Mouse (Mus musculus) hindbrain, embryonic 16.5 days (tissue): ENCODE measurements at regions not wholly inside any gene's neighbourhood (a gene's known extent, or its start where the extent isn't known, plus 50 kb on each side); places are given as distances from the start of the nearest gene placed in this dataset.

Source experiments
- ATAC-seq: fragments of 200-750 bp; cut with Nextera tagmentation; 2 replicates; pipeline ENCODE4 v1.8.0; 2017; ENCODE audit warnings: moderate TSS enrichment, moderate library complexity
- H3K27ac ChIP-seq: fragments of 300-500 bp; sonication (generic); 2 replicates; pipeline ENCODE4 v1.5.1; 2014; ENCODE audit warnings: low read depth, mild to moderate bottlenecking, control low read depth, low read length, moderate library complexity
- H3K27me3 ChIP-seq: fragments of 300-500 bp; sonication (generic); replicated peaks from 2 replicates; pipeline ENCODE4 v1.6.1; 2014; ENCODE audit warnings: low read length; ENCODE audit not compliant: control insufficient read depth, insufficient read depth
- H3K36me3 ChIP-seq: fragments of 300-500 bp; sonication (generic); 2 replicates; pipeline ENCODE4 v1.6.1; 2014; ENCODE audit warnings: mild to moderate bottlenecking, low read length, moderate library complexity, mixed read lengths; ENCODE audit not compliant: control insufficient read depth, insufficient read depth
- H3K4me1 ChIP-seq: fragments of 300-500 bp; sonication (generic); 2 replicates; pipeline ENCODE4 v1.6.1; 2014; ENCODE audit warnings: low read depth, low read length; ENCODE audit not compliant: control insufficient read depth, insufficient read depth
- H3K4me2 ChIP-seq: fragments of 300-500 bp; sonication (generic); 2 replicates; pipeline ENCODE4 v1.6.1; 2014; ENCODE audit warnings: mild to moderate bottlenecking, low read length, control low read depth, moderate library complexity
- H3K4me3 ChIP-seq: fragments of 300-500 bp; sonication (generic); 2 replicates; pipeline ENCODE4 v1.5.1; 2014; ENCODE audit warnings: mild to moderate bottlenecking, low read length, control low read depth, moderate library complexity
- H3K9ac ChIP-seq: fragments of 300-500 bp; sonication (generic); 2 replicates; pipeline ENCODE4 v1.6.1; 2014; ENCODE audit warnings: low read depth, mild to moderate bottlenecking, control low read depth, low read length, moderate library complexity
- H3K9me3 ChIP-seq: fragments of 300-500 bp; sonication (generic); 2 replicates; pipeline ENCODE4 v1.6.1; 2014; ENCODE audit warnings: mild to moderate bottlenecking, low read length, moderate library complexity; ENCODE audit not compliant: control insufficient read depth
- WGBS: fragments of 180-500 bp; shearing (Covaris S2); extraction: QIAGEN DNeasy Blood & Tissue Kit; methylation state at CpG from one replicate; pipeline ENCODE4 v1.1.7; 2014; 5-methylcytosine and 5-hydroxymethylcytosine counted together

- Histone ChIP-seq H3K27me3 (no peaks in the 10 kb centered on the region), H3K36me3 (no peaks in the 10 kb centered on the region), H3K4me2 (no peak overlapping the region), H3K27ac (no peak overlapping the region), H3K4me3 (no peak overlapping the region), H3K9me3 (no peaks in the 10 kb centered on the region), H3K9ac (no peak overlapping the region), H3K4me1 (no peaks in the 10 kb centered on the region)
- no peak for ATAC-seq
- 96% methylated on average over 2 of the region's 2 CpGs for whole genome bisulfite sequencing
Observed at GRCm38 (mm10) chr2:159646595-159646994, 687.4 kb downstream of the Gm826 start.

GRCm38 (mm10) chr2:159652243-159652642 lies 681.7 kb downstream of the Gm826 start:
- Histone ChIP-seq H3K4me2 (no peak overlapping the region), H3K4me1 (no peaks in the 10 kb centered on the region), H3K27ac (no peak overlapping the region), H3K36me3 (no peaks in the 10 kb centered on the region), H3K9me3 (no peaks in the 10 kb centered on the region), H3K27me3 (no peaks in the 10 kb centered on the region), H3K9ac (no peak overlapping the region), H3K4me3 (no peak overlapping the region)
- WGBS = 90% methylated on average over 3 of the region's 3 CpGs
- ATAC-seq = no peak

- Histone ChIP-seq H3K4me1 (no peaks in the 10 kb centered on the region), H3K9me3 (no peaks in the 10 kb centered on the region), H3K9ac (no peak overlapping the region), H3K36me3 (no peaks in the 10 kb centered on the region), H3K4me3 (no peak overlapping the region), H3K27me3 (no peaks in the 10 kb centered on the region), H3K27ac (no peak overlapping the region), H3K4me2 (no peak overlapping the region)
- WGBS = 56% methylated on average over 3 of the region's 3 CpGs
- ATAC-seq = no peak
Observed at GRCm38 (mm10) chr2:159676845-159677244, 657.1 kb downstream of the Gm826 start.

DNA sequence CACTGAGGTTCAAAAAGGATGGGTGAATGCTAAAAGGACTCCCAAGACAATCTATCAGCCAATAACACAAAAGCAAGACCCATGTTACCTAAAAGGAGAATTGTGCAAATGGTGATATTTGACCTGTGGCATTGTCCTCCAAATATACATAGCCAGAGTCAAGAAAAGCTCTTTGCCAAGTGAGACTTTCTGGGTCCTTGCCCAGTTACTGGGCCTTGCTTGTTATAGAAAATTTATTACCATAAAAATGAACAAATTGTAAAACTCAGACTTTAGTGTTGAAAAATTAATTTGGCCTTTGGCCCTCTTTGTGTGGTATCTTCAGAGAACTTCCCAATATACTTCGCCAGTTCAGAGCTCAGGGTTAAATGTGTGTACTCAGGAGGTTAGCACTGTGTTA lies 653.3 kb downstream of the Gm826 start:
- no peaks in the 10 kb centered on the region for H3K4me1 ChIP-seq
- no peak overlapping the region for H3K27ac ChIP-seq
- no peak overlapping the region for H3K4me3 ChIP-seq
- H3K9ac ChIP-seq = no peak overlapping the region
- H3K27me3 ChIP-seq = no peaks in the 10 kb centered on the region
- no peak for ATAC-seq
- no peaks in the 10 kb centered on the region for H3K9me3 ChIP-seq
- no peak overlapping the region for H3K4me2 ChIP-seq
- H3K36me3 ChIP-seq = no peaks in the 10 kb centered on the region
- WGBS = 66% methylated on average over 1 of the region's 1 CpGs

DNA sequence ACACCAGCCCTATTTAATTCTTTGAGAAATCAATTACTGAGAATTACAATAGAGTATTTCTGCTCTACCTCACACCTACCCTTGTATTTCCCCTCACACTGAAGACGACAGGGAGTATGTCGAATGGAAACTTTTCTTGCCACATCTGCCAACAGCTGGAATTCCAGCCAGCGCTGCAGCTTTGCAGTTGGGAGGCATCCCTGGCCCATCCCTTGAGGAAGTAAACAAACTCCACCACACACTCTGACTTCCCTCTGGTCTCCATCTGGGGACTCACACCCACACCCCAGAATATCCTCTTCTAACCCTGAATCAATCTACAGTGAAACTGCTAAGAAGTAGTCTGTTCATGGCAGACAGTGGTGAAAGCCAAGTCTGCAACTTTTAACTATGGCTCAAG lies 630.9 kb downstream of the Gm826 start:
- no peaks in the 10 kb centered on the region for H3K4me1 ChIP-seq
- no peak overlapping the region for H3K4me2 ChIP-seq
- 80% methylated on average over 3 of the region's 3 CpGs for WGBS
- H3K27ac ChIP-seq = no peak overlapping the region
- H3K9me3 ChIP-seq = 0 out of 2 replicates have a peak, but pooled peaks cover 3% of the 10 kb centered on the region
- no peak overlapping the region for H3K9ac ChIP-seq
- H3K36me3 ChIP-seq = no peaks in the 10 kb centered on the region
- H3K27me3 ChIP-seq = no peaks in the 10 kb centered on the region
- ATAC-seq = no peak
- no peak overlapping the region for H3K4me3 ChIP-seq

- Histone ChIP-seq H3K9me3 (no peaks in the 10 kb centered on the region), H3K36me3 (no peaks in the 10 kb centered on the region), H3K9ac (no peak overlapping the region), H3K4me2 (no peak overlapping the region), H3K4me1 (no peaks in the 10 kb centered on the region), H3K27ac (no peak overlapping the region), H3K4me3 (no peak overlapping the region), H3K27me3 (no peaks in the 10 kb centered on the region)
- 88% methylated on average over 2 of the region's 2 CpGs for WGBS
- ATAC-seq = no peak
Observed at GRCm38 (mm10) chr2:159708141-159708540, 625.8 kb downstream of the Gm826 start.

GRCm38 (mm10) chr2:159714633-159715032 lies 619.3 kb downstream of the Gm826 start:
- H3K9ac ChIP-seq = no peak overlapping the region
- H3K9me3 ChIP-seq = no peaks in the 10 kb centered on the region
- H3K27me3 ChIP-seq = no peaks in the 10 kb centered on the region
- no peaks in the 10 kb centered on the region for H3K4me1 ChIP-seq
- H3K4me3 ChIP-seq = no peak overlapping the region
- 55% methylated on average over 3 of the region's 3 CpGs for WGBS
- H3K36me3 ChIP-seq = no peaks in the 10 kb centered on the region
- H3K4me2 ChIP-seq = no peak overlapping the region
- H3K27ac ChIP-seq = no peak overlapping the region
- no peak for ATAC-seq

DNA sequence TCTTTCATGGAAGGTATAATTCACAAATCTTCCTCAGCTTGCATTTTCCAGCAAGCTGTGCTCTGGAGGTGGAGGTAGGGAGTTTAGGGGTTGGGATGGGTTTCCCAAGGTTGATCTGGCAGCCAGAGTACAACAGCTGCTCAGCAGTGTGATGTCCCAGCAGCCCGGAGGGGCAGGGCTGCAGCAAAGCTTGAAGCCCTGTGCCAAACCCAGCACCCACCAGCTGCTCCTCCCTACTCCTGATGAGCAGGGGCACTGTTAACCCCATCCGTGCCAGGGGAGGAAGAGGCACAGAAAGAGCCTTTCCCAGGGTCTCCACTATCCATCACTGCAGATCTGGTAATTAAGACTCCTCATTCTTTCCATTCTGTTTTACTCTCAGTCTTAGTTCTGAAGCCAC lies 615.2 kb downstream of the Gm826 start:
- H3K4me2 ChIP-seq = no peak overlapping the region
- H3K27me3 ChIP-seq = no peaks in the 10 kb centered on the region
- no peak overlapping the region for H3K27ac ChIP-seq
- H3K9ac ChIP-seq = no peak overlapping the region
- H3K4me1 ChIP-seq = no peaks in the 10 kb centered on the region
- H3K36me3 ChIP-seq = no peaks in the 10 kb centered on the region
- peak; percentile 58 for ATAC-seq
- 15% methylated on average over 1 of the region's 2 CpGs for WGBS
- no peak overlapping the region for H3K4me3 ChIP-seq
- H3K9me3 ChIP-seq = no peaks in the 10 kb centered on the region; the same call in 1 of the 2 replicates

GRCm38 (mm10) chr2:159725158-159726076 lies 608.5 kb downstream of the Gm826 start:
- Histone ChIP-seq H3K27me3 (no peaks in the 10 kb centered on the region), H3K4me2 (no peak overlapping the region), H3K9ac (no peak overlapping the region), H3K36me3 (no peaks in the 10 kb centered on the region), H3K4me1 (no peaks in the 10 kb centered on the region), H3K27ac (no peak overlapping the region), H3K9me3 (no peaks in the 10 kb centered on the region; the same call in 1 of the 2 replicates), H3K4me3 (no peak overlapping the region)
- 47% methylated on average over 7 of the region's 7 CpGs for WGBS
- no peak for ATAC-seq
